In the genomic region with DNA sequence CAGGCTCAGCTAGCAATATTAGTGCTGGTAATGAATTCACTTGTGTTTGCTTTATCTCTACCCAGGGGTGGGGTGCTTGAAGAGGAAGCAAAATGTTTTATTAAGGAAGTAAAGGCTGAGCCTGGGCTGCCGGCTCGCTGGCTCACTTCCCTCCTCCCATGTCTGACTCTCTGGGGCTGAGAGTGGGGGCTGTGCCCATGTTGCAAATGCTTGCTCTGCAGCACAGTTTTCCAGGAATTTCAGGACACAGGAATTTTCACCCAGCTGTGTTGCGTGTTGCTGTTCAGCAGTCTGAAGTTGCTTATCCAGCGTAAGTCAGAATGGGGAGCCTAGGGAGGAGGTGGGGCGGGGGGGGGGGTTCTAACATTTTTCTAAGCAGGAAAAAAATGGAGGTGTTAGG, we compare ENCODE assay signal across 9 mouse cellular contexts.
DNase-seq lines count a peak whose midpoint lies in the region; ATAC-seq and TF ChIP-seq lines count a peak whose summit lies in the region.
"Had no signal": no experiment of that assay in that cellular context is flagged by ENCODE, and none has a peak within 500 bp of the region (broad histone marks: within the 10 kb centered on the region; RNA-seq: fewer than 3 reads in every experiment).

No protein-coding gene starts in this region.

- no peak for TF ChIP-seq POLR2A in olfactory bulb, adult 2 months (IDR thresholded peaks at IDR 0.05; ENCODE audit: insufficient read depth, low read depth, low read length)

- 65% methylated on average over 5 of the region's 5 CpGs for WGBS in hindbrain, embryonic 10.5 days
- 46% methylated on average over 5 of the region's 5 CpGs for whole genome bisulfite sequencing in hindbrain, postnatal 0 days
- WGBS in midbrain, embryonic 11.5 days, result 65% methylated on average over 5 of the region's 5 CpGs
- WGBS in midbrain, postnatal 0 days, result 45% methylated on average over 5 of the region's 5 CpGs
- 28% methylated on average over 5 of the region's 5 CpGs for WGBS in heart, postnatal 0 days
- 32% methylated on average over 5 of the region's 5 CpGs for WGBS in olfactory bulb, adult 2 months

- no peaks in the 10 kb centered on the region for H3K9me3 ChIP-seq in hindbrain, embryonic 10.5 days
- no peaks in the 10 kb centered on the region for H3K9me3 ChIP-seq in hindbrain, postnatal 0 days (ENCODE audit: low read length)
- no peaks in the 10 kb centered on the region for H3K9me3 ChIP-seq in midbrain, embryonic 11.5 days (ENCODE audit: control insufficient read depth, low read length)
- no peaks in the 10 kb centered on the region for H3K9me3 ChIP-seq in midbrain, postnatal 0 days (ENCODE audit: low read length)
- H3K9me3 ChIP-seq in heart, postnatal 0 days (replicated peaks; ENCODE audit: control insufficient read depth, low read length), result no peaks in the 10 kb centered on the region
- H3K9me3 ChIP-seq: embryonic facial prominence, embryonic 15.5 days had no signal

- ATAC-seq in hindbrain, postnatal 0 days, result no peak
- peak; percentile 67; the same call in 1 of the 2 replicates for ATAC-seq in midbrain, embryonic 11.5 days (ENCODE audit: low FRiP score)
- no peak for ATAC-seq in midbrain, postnatal 0 days (ENCODE audit: low FRiP score)
- peak; percentile 84 for ATAC-seq in heart, postnatal 0 days (ENCODE audit: insufficient read depth, low read depth)

- H3K27me3 ChIP-seq in hindbrain, embryonic 10.5 days (ENCODE audit: insufficient read depth, poor library complexity, severe bottlenecking), result no peaks in the 10 kb centered on the region
- H3K27me3 ChIP-seq in hindbrain, postnatal 0 days (ENCODE audit: insufficient read depth, low read length), result no peaks in the 10 kb centered on the region
- H3K27me3 ChIP-seq in midbrain, embryonic 11.5 days (ENCODE audit: control insufficient read depth, insufficient read depth, low read length), result no peaks in the 10 kb centered on the region
- no peaks in the 10 kb centered on the region for H3K27me3 ChIP-seq in midbrain, postnatal 0 days (ENCODE audit: insufficient read depth, low read length)
- H3K27me3 ChIP-seq in heart, postnatal 0 days (ENCODE audit: control insufficient read depth, insufficient read depth, low read length), result no peaks in the 10 kb centered on the region
- H3K27me3 ChIP-seq: embryonic facial prominence, embryonic 15.5 days had no signal

- H3K4me1 ChIP-seq in hindbrain, embryonic 10.5 days (replicated peaks), result peaks cover 8% of the 10 kb centered on the region
- H3K4me1 ChIP-seq in hindbrain, postnatal 0 days (ENCODE audit: insufficient read depth, low read length), result no peaks in the 10 kb centered on the region
- H3K4me1 ChIP-seq in midbrain, embryonic 11.5 days (ENCODE audit: control insufficient read depth, insufficient read depth, low read length), result no peaks in the 10 kb centered on the region
- H3K4me1 ChIP-seq in midbrain, postnatal 0 days (ENCODE audit: insufficient read depth, low read length), result no peaks in the 10 kb centered on the region
- H3K4me1 ChIP-seq in heart, postnatal 0 days (ENCODE audit: control insufficient read depth, insufficient read depth), result no peaks in the 10 kb centered on the region
- H3K4me1 ChIP-seq in olfactory bulb, adult 2 months (ENCODE audit: control insufficient read depth, insufficient read depth, low read length), result peaks cover 6% of the 10 kb centered on the region
- H3K4me1 ChIP-seq: embryonic facial prominence, embryonic 15.5 days had no signal

- TF ChIP-seq CTCF in hindbrain, postnatal 0 days (IDR thresholded peaks at IDR 0.05; ENCODE audit: low read depth), result no peak
- TF ChIP-seq CTCF in midbrain, postnatal 0 days (IDR thresholded peaks at IDR 0.05), result no peak
- TF ChIP-seq CTCF in heart, postnatal 0 days (IDR thresholded peaks at IDR 0.05; ENCODE audit: low read depth), result no peak
- TF ChIP-seq CTCF in olfactory bulb, adult 2 months (IDR thresholded peaks at IDR 0.05; ENCODE audit: insufficient read depth, low read depth, low read length), result no peak

- DNase-seq in hindbrain, embryonic 10.5 days (ENCODE audit: low spot score), result no peak
- DNase-seq in hindbrain, postnatal 0 days (ENCODE audit: low spot score), result no peak
- DNase-seq in midbrain, embryonic 11.5 days (ENCODE audit: low spot score, missing footprints), result no peak
- DNase-seq in midbrain, postnatal 0 days (ENCODE audit: low spot score), result no peak
- DNase-seq in heart, postnatal 0 days (ENCODE audit: low spot score), result peak; percentile 64
- no peak for DNase-seq in ovary, postnatal 10 days (ENCODE audit: low spot score)
- no peak for DNase-seq in adrenal gland, postnatal 25 days

- no peak overlapping the region for H3K4me3 ChIP-seq in hindbrain, embryonic 10.5 days
- no peak overlapping the region for H3K4me3 ChIP-seq in hindbrain, postnatal 0 days (ENCODE audit: low read length)
- H3K4me3 ChIP-seq in midbrain, embryonic 11.5 days (ENCODE audit: low read depth, low read length), result no peak overlapping the region
- H3K4me3 ChIP-seq in midbrain, postnatal 0 days (ENCODE audit: low read depth, low read length), result no peak overlapping the region
- no peak overlapping the region for H3K4me3 ChIP-seq in heart, postnatal 0 days (ENCODE audit: low read depth, low read length)
- H3K4me3 ChIP-seq in olfactory bulb, adult 2 months (ENCODE audit: insufficient read depth, low read depth, low read length), result no peak overlapping the region
- H3K4me3 ChIP-seq: embryonic facial prominence, embryonic 15.5 days had no signal

- H3K27ac ChIP-seq in hindbrain, embryonic 10.5 days, result 0 out of 2 replicates have a peak overlapping the region, but pooled peaks have one; percentile 45
- no peak overlapping the region for H3K27ac ChIP-seq in hindbrain, postnatal 0 days
- no peak overlapping the region for H3K27ac ChIP-seq in midbrain, embryonic 11.5 days (ENCODE audit: low read depth, low read length)
- no peak overlapping the region for H3K27ac ChIP-seq in midbrain, postnatal 0 days (ENCODE audit: low read depth, low read length)
- 0 out of 2 replicates have a peak overlapping the region, but pooled peaks have one; percentile 15 for H3K27ac ChIP-seq in heart, postnatal 0 days (ENCODE audit: low read depth)
- 0 out of 2 replicates have a peak overlapping the region, but pooled peaks have one; percentile 44 for H3K27ac ChIP-seq in olfactory bulb, adult 2 months (ENCODE audit: insufficient read depth, low read depth, low read length)
- H3K27ac ChIP-seq: embryonic facial prominence, embryonic 15.5 days had no signal

- no peak for TF ChIP-seq EP300 in heart, postnatal 0 days (IDR thresholded peaks at IDR 0.05; ENCODE audit: low read depth)

- H3K36me3 ChIP-seq in hindbrain, embryonic 10.5 days, result no peaks in the 10 kb centered on the region
- H3K36me3 ChIP-seq in hindbrain, postnatal 0 days (ENCODE audit: insufficient read depth, low read length), result no peaks in the 10 kb centered on the region
- H3K36me3 ChIP-seq in midbrain, embryonic 11.5 days (ENCODE audit: control insufficient read depth, insufficient read depth, low read length), result no peaks in the 10 kb centered on the region
- H3K36me3 ChIP-seq in midbrain, postnatal 0 days (ENCODE audit: insufficient read depth, low read length), result no peaks in the 10 kb centered on the region
- H3K36me3 ChIP-seq in heart, postnatal 0 days (replicated peaks; ENCODE audit: control insufficient read depth, insufficient read depth, low read length), result no peaks in the 10 kb centered on the region
- H3K36me3 ChIP-seq: embryonic facial prominence, embryonic 15.5 days had no signal

- no peak overlapping the region for H3K9ac ChIP-seq in hindbrain, postnatal 0 days (replicated peaks; ENCODE audit: low read length)
- no peak overlapping the region for H3K9ac ChIP-seq in midbrain, embryonic 11.5 days (ENCODE audit: low read length)
- no peak overlapping the region for H3K9ac ChIP-seq in midbrain, postnatal 0 days (replicated peaks; ENCODE audit: low read length, poor library complexity, severe bottlenecking)
- H3K9ac ChIP-seq in heart, postnatal 0 days (replicated peaks; ENCODE audit: low read depth, low read length), result no peak overlapping the region
- H3K9ac ChIP-seq: embryonic facial prominence, embryonic 15.5 days had no signal

- no peak overlapping the region for H3K4me2 ChIP-seq in hindbrain, postnatal 0 days (ENCODE audit: low read depth, low read length)
- no peak overlapping the region for H3K4me2 ChIP-seq in midbrain, embryonic 11.5 days
- H3K4me2 ChIP-seq in midbrain, postnatal 0 days (ENCODE audit: low read depth, low read length, poor library complexity, severe bottlenecking), result no peak overlapping the region
- no peak overlapping the region for H3K4me2 ChIP-seq in heart, postnatal 0 days (ENCODE audit: low read depth, low read length)
- H3K4me2 ChIP-seq: embryonic facial prominence, embryonic 15.5 days had no signal

Comparison
In these comparisons a context has a peak if more than half of its experiments do, and no peak if none do; other contexts are left out.
1. H3K27ac ChIP-seq: peak in hindbrain, embryonic 10.5 days (single experiment), heart, postnatal 0 days (single experiment) and olfactory bulb, adult 2 months (single experiment); none in hindbrain, postnatal 0 days (single experiment), midbrain, embryonic 11.5 days (single experiment) and midbrain, postnatal 0 days (single experiment).
2. ATAC-seq: peak in midbrain, embryonic 11.5 days (single experiment) and heart, postnatal 0 days (single experiment); none in hindbrain, postnatal 0 days (single experiment) and midbrain, postnatal 0 days (single experiment).